Mouse (Mus musculus): ENCODE results near the gene Selenoh.

Gene Selenoh

DNA sequence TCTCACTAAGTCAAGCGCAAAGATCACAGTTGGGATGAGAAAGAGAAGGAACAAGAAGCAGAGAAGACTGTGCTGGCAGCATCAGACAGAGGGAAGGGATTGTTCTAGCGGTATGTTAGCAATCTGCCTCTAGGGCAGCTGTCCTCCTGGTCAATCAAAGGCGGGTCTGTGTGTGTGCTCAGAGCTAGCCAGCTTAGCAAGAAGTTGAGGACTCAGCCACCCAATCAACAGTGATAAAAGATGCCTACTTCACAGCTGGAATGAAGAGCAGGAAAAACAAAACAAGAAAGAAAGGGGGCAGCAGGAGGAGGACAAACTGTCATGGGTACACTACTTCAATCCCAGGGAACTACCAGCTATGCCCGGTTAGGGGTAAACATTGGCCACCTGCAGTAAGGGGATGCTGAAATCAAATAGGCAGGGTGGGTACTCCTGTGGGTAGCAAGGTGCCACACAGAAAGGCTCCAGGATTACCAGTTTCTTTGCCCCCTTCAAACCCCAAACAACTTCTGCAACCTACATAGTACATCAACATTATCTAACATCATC lies 35.6 kb downstream of the Selenoh start:
- intact Hi-C loops (cut with DNase I): no loop called here

- intact Hi-C loops (cut with DNase I): no loop called here
These were observed 36.6 kb downstream of the Selenoh start for GRCm38 (mm10) chr2:84634006-84634405.

GRCm38 (mm10) chr2:84632999-84633398 lies 37.6 kb downstream of the Selenoh start:
- intact Hi-C loops (cut with DNase I): no loop called here

- intact Hi-C loops (cut with DNase I): no loop called here
These were observed 38.6 kb downstream of the Selenoh start for GRCm38 (mm10) chr2:84632001-84632400.

- intact Hi-C loops (cut with DNase I): no loop called here
These were observed 43.5 kb downstream of the Selenoh start for GRCm38 (mm10) chr2:84627036-84627435.

- intact Hi-C loops (cut with DNase I): no loop called here
These were observed 44.1 kb downstream of the Selenoh start for GRCm38 (mm10) chr2:84626366-84626975.

DNA sequence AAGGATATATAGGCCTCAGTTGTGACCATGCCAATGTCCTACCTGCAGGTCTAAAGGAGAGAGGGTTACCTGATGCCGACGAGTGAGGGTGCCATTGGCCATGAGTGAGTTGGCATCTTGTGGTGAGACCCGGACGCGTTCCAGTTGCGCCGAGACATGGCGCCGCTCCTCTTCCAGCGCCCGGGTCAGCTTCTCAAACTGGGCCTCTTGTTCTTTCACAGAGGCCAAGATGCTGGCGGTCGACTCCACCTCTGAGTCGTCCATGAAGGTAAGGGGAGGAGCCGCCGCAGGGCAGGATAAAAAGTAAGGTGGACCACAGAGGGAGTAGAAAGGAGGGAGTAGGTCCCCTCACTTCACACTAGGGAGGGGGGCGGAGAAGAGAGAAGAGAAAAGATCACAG lies 46.4 kb downstream of the Selenoh start:
- intact Hi-C loops (cut with DNase I): no loop called here

DNA sequence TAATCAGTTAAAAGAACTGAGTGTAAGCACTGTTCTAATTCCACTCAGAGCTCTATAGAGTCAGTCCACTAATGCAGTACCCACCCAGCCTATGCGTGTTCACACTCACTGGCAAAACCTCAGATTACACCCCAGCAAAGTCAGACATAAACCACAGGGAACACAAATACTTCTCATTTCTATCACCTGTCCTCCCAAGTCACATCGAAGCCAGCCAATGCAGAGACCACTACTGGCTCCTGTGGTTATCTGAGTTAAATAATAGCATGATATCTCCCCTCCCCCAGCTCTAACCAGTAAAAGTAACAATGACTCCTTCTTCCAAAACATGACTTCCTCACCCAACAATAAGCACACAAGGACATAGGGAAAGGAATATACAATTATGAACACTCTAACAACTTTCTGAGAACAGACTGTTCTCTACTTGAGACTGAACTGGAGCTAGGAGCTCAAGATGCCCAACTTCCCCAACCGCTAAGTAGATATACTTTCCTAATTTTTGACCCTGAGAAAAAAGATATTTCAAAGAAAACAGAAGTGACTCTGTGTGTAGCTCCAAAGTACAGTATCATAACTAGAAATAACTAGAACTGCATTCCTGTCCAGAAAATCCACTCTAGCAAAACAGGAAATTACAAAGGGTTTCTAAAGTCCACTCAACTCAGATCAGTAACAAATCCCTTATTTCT lies 47.0 kb downstream of the Selenoh start:
- intact Hi-C loops (cut with DNase I): no loop called here

- intact Hi-C loops (cut with DNase I): no loop called here
These were observed 47.9 kb downstream of the Selenoh start for GRCm38 (mm10) chr2:84622668-84623067.

GRCm38 (mm10) chr2:84619646-84620340 lies 50.8 kb downstream of the Selenoh start:
- intact Hi-C loops (cut with DNase I): loop anchor here (2.0 to 10.0 kb wide), 2 partner anchors 29 to 165 kb away; no protein-coding TSS in a partner anchor

All from adrenal gland (tissue).